Mouse (Mus musculus) stomach, postnatal 0 days (tissue): ENCODE results near the gene Tex46. TPM values are rescaled to one million over a fixed set of nuclear protein-coding genes. Genes with fewer than 3 reads are reported as not detected.

ENCODE experiments used
- ATAC-seq: fragments of 200-750 bp; cut with Nextera tagmentation; 2 replicates; pipeline ENCODE4 v1.8.0; 2017; ENCODE audit not compliant: low FRiP score, low TSS enrichment
- DNase-seq: peaks from one replicate; pipeline ENCODE4 v3.0.0-alpha.2; 2016; ENCODE audit warnings: low spot score
- H3K27ac ChIP-seq: fragments of 300-500 bp; sonication (generic); replicated peaks from 2 replicates; pipeline ENCODE4 v1.5.1; 2014; ENCODE audit warnings: mild to moderate bottlenecking, control low read depth
- H3K27me3 ChIP-seq: fragments of 300-500 bp; sonication (generic); 2 replicates; pipeline ENCODE4 v1.6.1; 2014; ENCODE audit warnings: low read length; ENCODE audit not compliant: control insufficient read depth, insufficient read depth
- H3K36me3 ChIP-seq: fragments of 300-500 bp; sonication (generic); 2 replicates; pipeline ENCODE4 v1.6.1; 2014; ENCODE audit warnings: low read length, mixed read lengths; ENCODE audit not compliant: control insufficient read depth, insufficient read depth
- H3K4me1 ChIP-seq: fragments of 300-500 bp; sonication (generic); replicated peaks from 2 replicates; pipeline ENCODE4 v1.6.1; 2014; ENCODE audit warnings: antibody characterized with exemption; ENCODE audit not compliant: control insufficient read depth, insufficient read depth
- H3K4me2 ChIP-seq: fragments of 300-500 bp; sonication (generic); replicated peaks from 2 replicates; pipeline ENCODE4 v1.6.1; 2014; ENCODE audit warnings: low read depth, mild to moderate bottlenecking, control low read depth, moderate library complexity
- H3K4me3 ChIP-seq: fragments of 300-500 bp; sonication (generic); 2 replicates; pipeline ENCODE4 v1.5.1; 2014; ENCODE audit warnings: low read depth, low read length, control low read depth
- H3K9ac ChIP-seq: fragments of 300-500 bp; sonication (generic); 2 replicates; pipeline ENCODE4 v1.6.1; 2014; ENCODE audit warnings: mild to moderate bottlenecking, low read length, control low read depth, mixed read lengths
- H3K9me3 ChIP-seq: fragments of 300-500 bp; sonication (generic); 2 replicates; pipeline ENCODE4 v1.6.1; 2016; ENCODE audit warnings: low read length; ENCODE audit not compliant: control insufficient read depth
- CTCF ChIP-seq: IDR thresholded peaks from 2 replicates; pipeline ENCODE4 v1.5.1; 2016; ENCODE audit warnings: antibody characterized with exemption, low read depth, mild to moderate bottlenecking, moderate library complexity
- EP300 ChIP-seq: optimal IDR thresholded peaks from 2 replicates; pipeline ENCODE3; 2016; ENCODE audit warnings: antibody characterized with exemption
- WGBS: fragments of 180-500 bp; shearing (Covaris S2); extraction: QIAGEN DNeasy Blood & Tissue Kit; methylation state at CpG from one replicate; pipeline ENCODE4 v1.1.7; 2014; 5-methylcytosine and 5-hydroxymethylcytosine counted together
- polyA plus RNA-seq: library from polyadenylated mRNA; unstranded; fragments of >200 nt; fragmentation: Nextera tagmentation; extraction: Ambion mirVana; gene quantifications from 2 replicates; pipeline ENCODE4 v1.2.1, GENCODE M21; 2015

Tex46 gene
- polyA plus RNA-seq, 1 experiment from 2014 or later, result not detected

- H3K4me3 ChIP-seq, result no peak overlapping the region
Measured at GRCm38 (mm10) chr4:136648922-136649479, 38.8 kb downstream of the Tex46 start.

GRCm38 (mm10) chr4:136649480-136650196 lies 39.4 kb downstream of the Tex46 start:
- H3K27me3 ChIP-seq, result no peaks in the 10 kb centered on the region
- H3K36me3 ChIP-seq, result no peaks in the 10 kb centered on the region
- no peaks in the 10 kb centered on the region; the same call in 1 of the 2 replicates for H3K4me1 ChIP-seq
- H3K4me3 ChIP-seq, result no peak overlapping the region
- no peak overlapping the region for H3K27ac ChIP-seq
- TF ChIP-seq CTCF (no peak), EP300 (no peak)
- H3K9me3 ChIP-seq, result no peaks in the 10 kb centered on the region
- ATAC-seq (peak; percentile 51), DNase-seq (no peak)
- H3K4me2 ChIP-seq, result peak overlapping the region; percentile 45
- H3K9ac ChIP-seq, result no peak overlapping the region
- 33% methylated on average over 13 of the region's 13 CpGs for WGBS

More at GRCm38 (mm10) chr4:136648922-136649479, 38.8 kb downstream of the Tex46 start:
- DNase-seq (peak; percentile 88), ATAC-seq (peak; percentile 63; the same call in 1 of the 2 replicates)
- H3K4me1 ChIP-seq, result no peaks in the 10 kb centered on the region; the same call in 1 of the 2 replicates
- H3K4me2 ChIP-seq, result peak overlapping the region; percentile 45
- H3K27ac ChIP-seq, result peak overlapping the region; percentile 30; the same call in 1 of the 2 replicates
- no peaks in the 10 kb centered on the region for H3K36me3 ChIP-seq
- H3K9ac ChIP-seq, result no peak overlapping the region
- 7% methylated on average over 11 of the region's 11 CpGs for WGBS
- peak; percentile 98 for TF ChIP-seq CTCF
- TF ChIP-seq EP300, result no peak
- no peaks in the 10 kb centered on the region for H3K27me3 ChIP-seq
- H3K9me3 ChIP-seq, result no peaks in the 10 kb centered on the region

- Histone ChIP-seq H3K4me3 (no peak overlapping the region), H3K9me3 (no peaks in the 10 kb centered on the region), H3K4me2 (no peak overlapping the region), H3K27ac (no peak overlapping the region), H3K36me3 (no peaks in the 10 kb centered on the region; the same call in 1 of the 2 replicates), H3K9ac (no peak overlapping the region), H3K27me3 (no peaks in the 10 kb centered on the region), H3K4me1 (no peaks in the 10 kb centered on the region; the same call in 1 of the 2 replicates)
- 80% methylated on average over 8 of the region's 8 CpGs for WGBS
- TF ChIP-seq EP300 (no peak), CTCF (no peak)
- no peak for ATAC-seq
- DNase-seq, result no peak
Measured at GRCm38 (mm10) chr4:136650261-136650660, 40.0 kb downstream of the Tex46 start.

- H3K9me3 ChIP-seq, result no peaks in the 10 kb centered on the region
- H3K9ac ChIP-seq, result no peak overlapping the region
- no peak for ATAC-seq
- H3K27ac ChIP-seq, result no peak overlapping the region
- no peak for DNase-seq
- no peaks in the 10 kb centered on the region for H3K27me3 ChIP-seq
- no peak for TF ChIP-seq EP300
- TF ChIP-seq CTCF, result peak; percentile 83
- H3K36me3 ChIP-seq, result peaks cover 3% of the 10 kb centered on the region
- no peak overlapping the region for H3K4me2 ChIP-seq
- no peak overlapping the region for H3K4me3 ChIP-seq
- no peaks in the 10 kb centered on the region; the same call in 1 of the 2 replicates for H3K4me1 ChIP-seq
- WGBS, result 71% methylated on average over 3 of the region's 3 CpGs
Measured at GRCm38 (mm10) chr4:136651357-136651811, 41.1 kb downstream of the Tex46 start.

- 70% methylated on average over 13 of the region's 13 CpGs for WGBS
- DNase-seq, result no peak
- TF ChIP-seq EP300, result no peak
- no peak for TF ChIP-seq CTCF
Measured at GRCm38 (mm10) chr4:136651882-136652527, 41.8 kb downstream of the Tex46 start.

GRCm38 (mm10) chr4:136652528-136652910 lies 42.3 kb downstream of the Tex46 start:
- Histone ChIP-seq H3K4me3 (no peak overlapping the region), H3K9me3 (no peaks in the 10 kb centered on the region), H3K4me2 (no peak overlapping the region), H3K4me1 (no peaks in the 10 kb centered on the region; the same call in 1 of the 2 replicates), H3K27me3 (no peaks in the 10 kb centered on the region), H3K9ac (no peak overlapping the region), H3K27ac (no peak overlapping the region), H3K36me3 (peaks cover 3% of the 10 kb centered on the region)
- no peak for TF ChIP-seq EP300
- TF ChIP-seq CTCF, result no peak
- 75% methylated on average over 11 of the region's 11 CpGs for WGBS
- ATAC-seq, result no peak
- DNase-seq, result no peak

More at GRCm38 (mm10) chr4:136651882-136652527, 41.8 kb downstream of the Tex46 start:
- Histone ChIP-seq H3K9ac (no peak overlapping the region), H3K9me3 (no peaks in the 10 kb centered on the region), H3K4me2 (no peak overlapping the region), H3K27me3 (no peaks in the 10 kb centered on the region), H3K4me3 (no peak overlapping the region), H3K27ac (no peak overlapping the region), H3K4me1 (no peaks in the 10 kb centered on the region; the same call in 1 of the 2 replicates), H3K36me3 (peaks cover 3% of the 10 kb centered on the region)
- ATAC-seq, result 0 out of 2 replicates have a peak, but pooled peaks have one; percentile 22
